Comparison of ENCODE assay signal across 24 mouse cellular contexts in genomic region chr4:101225984-101226383, GRCm38 (mm10).
"Had no signal": no experiment of that assay in that cellular context is flagged by ENCODE, and none has a peak within 500 bp of the region (broad histone marks: within the 10 kb centered on the region; RNA-seq: fewer than 3 reads in every experiment).

No protein-coding gene starts in this region.

- H3K27me3 ChIP-seq: heart, embryonic 13.5 days; heart, embryonic 15.5 days; hindbrain, embryonic 13.5 days; hindbrain, embryonic 15.5 days; limb, embryonic 12.5 days; liver, embryonic 12.5 days had no signal

- H3K4me2 ChIP-seq: heart, embryonic 11.5 days; heart, embryonic 13.5 days; heart, embryonic 15.5 days; hindbrain, embryonic 13.5 days; hindbrain, embryonic 15.5 days; limb, embryonic 12.5 days; liver, embryonic 12.5 days had no signal

- H3K27ac ChIP-seq: heart, embryonic 13.5 days; heart, embryonic 15.5 days; hindbrain, embryonic 13.5 days; hindbrain, embryonic 15.5 days; hindbrain, postnatal 0 days; layer of hippocampus, adult 2 months; left cerebral cortex, adult 2 months; limb, embryonic 10.5 days; limb, embryonic 12.5 days; liver, embryonic 12.5 days had no signal

- H3K9ac ChIP-seq: heart, embryonic 13.5 days; heart, embryonic 15.5 days; hindbrain, embryonic 13.5 days; hindbrain, embryonic 15.5 days; limb, embryonic 12.5 days; liver, embryonic 12.5 days had no signal

- DNase-seq: gastrocnemius, postnatal 14 days; gastrocnemius, postnatal 36 days; heart, adult 18-20 months; heart, postnatal 14 days; heart, postnatal 36 days; kidney, adult 11 months; kidney, adult 2 months; kidney, adult 9 months; kidney, postnatal 10 days; kidney, postnatal 25 days; kidney, postnatal 4 days; liver had no signal

- H3K9me3 ChIP-seq: heart, embryonic 15.5 days; hindbrain, embryonic 13.5 days; hindbrain, embryonic 15.5 days; limb, embryonic 12.5 days; liver, embryonic 12.5 days had no signal

- H3K4me1 ChIP-seq: hindbrain, embryonic 13.5 days; limb, embryonic 10.5 days; limb, embryonic 12.5 days had no signal

- H3K36me3 ChIP-seq: heart, embryonic 13.5 days; heart, embryonic 15.5 days; hindbrain, embryonic 13.5 days; hindbrain, embryonic 15.5 days; limb, embryonic 10.5 days; limb, embryonic 12.5 days; liver, embryonic 12.5 days had no signal

- ATAC-seq: hindbrain, postnatal 0 days; intestine, embryonic 16.5 days; liver, embryonic 12.5 days had no signal

- H3K4me3 ChIP-seq: heart, embryonic 13.5 days; heart, embryonic 15.5 days; hindbrain, embryonic 13.5 days; hindbrain, embryonic 15.5 days; layer of hippocampus, adult 2 months; left cerebral cortex, adult 2 months; limb, embryonic 10.5 days; limb, embryonic 12.5 days; liver, embryonic 12.5 days had no signal
